Mouse (Mus musculus): Measurements from ENCODE around the gene 1600002K03Rik.

DNA sequence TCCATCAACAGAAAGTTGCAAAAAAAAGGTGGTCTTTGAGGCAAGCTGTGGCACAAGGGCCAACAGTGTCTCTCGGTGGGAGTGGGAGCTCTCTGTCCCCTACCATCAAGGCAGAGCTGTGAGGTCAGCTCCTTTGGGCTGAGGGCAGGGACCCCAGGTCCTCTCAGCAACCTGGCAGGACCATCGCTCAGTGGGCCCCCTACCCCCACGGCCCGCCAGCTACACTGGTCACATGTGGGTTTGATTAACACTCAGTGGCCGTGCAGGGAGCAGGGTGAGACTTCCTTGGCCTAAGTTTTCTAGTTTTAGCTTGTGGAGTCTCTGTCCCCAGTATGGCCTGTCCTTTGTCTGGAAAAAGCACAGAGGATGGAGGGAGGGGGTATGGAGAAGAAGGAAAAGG is 8.1 kb downstream of the 1600002K03Rik start:
- no peak for TF ChIP-seq CTCF (IDR thresholded peaks at IDR 0.05; ENCODE audit: low read depth, low read length)
- no peak for TF ChIP-seq GATA1 (IDR thresholded peaks at IDR 0.05; ENCODE audit: borderline replicate concordance, low read length)
- no peak for TF ChIP-seq TAL1 (conservative IDR thresholded peaks at IDR 0.05; ENCODE audit: low read depth, low read length)
- TF ChIP-seq POLR2AphosphoS5 (IDR thresholded peaks at IDR 0.05; ENCODE audit: insufficient replicate concordance, low read depth, low read length), result no peak

Data from G1E (cell line).